In genomic region chr10:127197505-127198110, GRCm38 (mm10) we compare ENCODE assay signal across 11 mouse cellular contexts. TPM values are rescaled to one million over a fixed set of nuclear protein-coding genes. Genes with fewer than 3 reads are reported as not detected.
DNase-seq lines count a peak whose midpoint lies in the region; ATAC-seq and TF ChIP-seq lines count a peak whose summit lies in the region.
"Had no signal": no experiment of that assay in that cellular context is flagged by ENCODE, and none has a peak within 500 bp of the region (broad histone marks: within the 10 kb centered on the region; RNA-seq: fewer than 3 reads in every experiment).

No protein-coding gene starts in this region.

- H3K4me3 ChIP-seq in heart, embryonic 12.5 days, result no peak overlapping the region
- no peak overlapping the region for H3K4me3 ChIP-seq in left cerebral cortex, adult 2 months
- no peak overlapping the region for H3K4me3 ChIP-seq in cortical plate, adult 2 months (ENCODE audit: insufficient read depth, low read length)
- no peak overlapping the region for H3K4me3 ChIP-seq in neural tube, embryonic 13.5 days
- H3K4me3 ChIP-seq: erythroblast, embryonic 14.5 days had no signal

- 0 out of 2 replicates have a peak, but pooled peaks have one; percentile 26 for TF ChIP-seq POLR2A in cortical plate, adult 2 months (IDR thresholded peaks at IDR 0.05; ENCODE audit: extremely low read depth, insufficient read depth, low read length)

- 0 out of 2 replicates have a peak overlapping the region, but pooled peaks have one; percentile 3 for H3K9ac ChIP-seq in heart, embryonic 12.5 days
- no peak overlapping the region for H3K9ac ChIP-seq in neural tube, embryonic 13.5 days

- H3K4me2 ChIP-seq in heart, embryonic 12.5 days, result no peak overlapping the region
- H3K4me2 ChIP-seq in neural tube, embryonic 13.5 days, result no peak overlapping the region

- H3K4me1 ChIP-seq in heart, embryonic 12.5 days (replicated peaks), result peaks cover 21% of the 10 kb centered on the region
- peaks cover 4% of the 10 kb centered on the region for H3K4me1 ChIP-seq in cortical plate, adult 2 months (ENCODE audit: control insufficient read depth, insufficient read depth, low read length)
- peaks cover 38% of the 10 kb centered on the region for H3K4me1 ChIP-seq in neural tube, embryonic 13.5 days (replicated peaks)

- DNase-seq in heart, adult 9 months (ENCODE audit: low spot score in 2 of 2), result no peak
- no peak for DNase-seq in left cerebral cortex, adult 2 months (ENCODE audit: extremely low spot score in 1 of 2, low spot score in 2 of 2)
- no peak for DNase-seq in left cerebral cortex, postnatal 4 days
- no peak for DNase-seq in cerebellum, adult 8-10 months
- DNase-seq: cerebellum, adult 9-11 months; gastrocnemius, postnatal 10 days had no signal

- H3K9me3 ChIP-seq in heart, embryonic 12.5 days (replicated peaks), result no peaks in the 10 kb centered on the region
- H3K9me3 ChIP-seq in neural tube, embryonic 13.5 days, result no peaks in the 10 kb centered on the region

- H3K27me3 ChIP-seq in heart, embryonic 12.5 days (replicated peaks), result no peaks in the 10 kb centered on the region
- H3K27me3 ChIP-seq in neural tube, embryonic 13.5 days, result no peaks in the 10 kb centered on the region

- no peak for ATAC-seq in heart, embryonic 12.5 days (ENCODE audit: insufficient number of reproducible peaks, low FRiP score)
- no peak for ATAC-seq in neural tube, embryonic 13.5 days (ENCODE audit: low read depth)
- ATAC-seq: CD4-positive, CD25-positive, alpha-beta regulatory T cell, adult 4 months had no signal

- H3K27ac ChIP-seq in heart, embryonic 12.5 days (ENCODE audit: poor library complexity, severe bottlenecking), result no peak overlapping the region
- H3K27ac ChIP-seq in left cerebral cortex, adult 2 months, result peak overlapping the region; percentile 99
- H3K27ac ChIP-seq in cortical plate, adult 2 months (ENCODE audit: insufficient read depth, low read length), result peak overlapping the region; percentile 51
- H3K27ac ChIP-seq in neural tube, embryonic 13.5 days (replicated peaks), result 0 out of 2 replicates have a peak overlapping the region, but pooled peaks have one; percentile 7

- 83% methylated on average over 11 of the region's 11 CpGs for WGBS in heart, embryonic 12.5 days
- 69% methylated on average over 11 of the region's 11 CpGs for WGBS in neural tube, embryonic 13.5 days

- no peak for TF ChIP-seq CTCF in left cerebral cortex, adult 2 months (IDR thresholded peaks at IDR 0.05)
- TF ChIP-seq CTCF in cortical plate, adult 2 months (IDR thresholded peaks at IDR 0.05; ENCODE audit: extremely low read depth, insufficient read depth, low read length), result no peak

- intact Hi-C loops in left cerebral cortex, adult 2 months (cut with DNase I), result no loop called here
- intact Hi-C loops in left cerebral cortex, postnatal 4 days (cut with DNase I), result no loop called here

- peaks cover 45% of the 10 kb centered on the region for H3K36me3 ChIP-seq in heart, embryonic 12.5 days
- H3K36me3 ChIP-seq in neural tube, embryonic 13.5 days, result peaks cover 60% of the 10 kb centered on the region

RNA-seq across cellular contexts. Expression of gene Dtx3, which starts 2.1 kb away (rescaled TPM):
- polyA plus RNA-seq in heart, embryonic 12.5 days (2016; fragmentation: Nextera tagmentation; extraction: Ambion mirVana), result 74.3 and 75.1 TPM in 2 replicates
- total RNA-seq in left cerebral cortex, adult 2 months (2021), result 100 to 1,000 TPM; 207 to 223 TPM
- total RNA-seq in left cerebral cortex, postnatal 4 days (2021), result 100 to 1,000 TPM; 184 to 207 TPM
- 371 and 407 TPM in 2 replicates for polyA plus RNA-seq in cortical plate, adult 2 months (2012; rRNA removed)
- 188 and 221 TPM in 2 replicates for polyA plus RNA-seq in neural tube, embryonic 13.5 days (2015; fragmentation: Nextera tagmentation; extraction: Ambion mirVana)

RNA-seq across cellular contexts. Expression of gene Arhgef25, which starts 7.7 kb away (rescaled TPM):
- 21.3 and 23.1 TPM in 2 replicates for polyA plus RNA-seq in heart, embryonic 12.5 days (2016; fragmentation: Nextera tagmentation; extraction: Ambion mirVana)
- total RNA-seq in left cerebral cortex, adult 2 months (2021), result 100 to 1,000 TPM; 198 to 208 TPM
- total RNA-seq in left cerebral cortex, postnatal 4 days (2021), result 10 to 100 TPM; 70.5 to 75.6 TPM
- polyA plus RNA-seq in cortical plate, adult 2 months (2012; rRNA removed), result 225 and 288 TPM in 2 replicates
- 38.1 and 42.0 TPM in 2 replicates for polyA plus RNA-seq in neural tube, embryonic 13.5 days (2015; fragmentation: Nextera tagmentation; extraction: Ambion mirVana)

RNA-seq across cellular contexts. Expression of gene Pip4k2c, which starts 13.8 kb away (rescaled TPM):
- 29.7 and 31.5 TPM in 2 replicates for polyA plus RNA-seq in heart, embryonic 12.5 days (2016; fragmentation: Nextera tagmentation; extraction: Ambion mirVana)
- total RNA-seq in left cerebral cortex, adult 2 months (2021), result 100 to 1,000 TPM; 113 to 115 TPM
- 10 to 100 TPM; 23.8 to 25.0 TPM for total RNA-seq in left cerebral cortex, postnatal 4 days (2021)
- polyA plus RNA-seq in cortical plate, adult 2 months (2012; rRNA removed), result 116 and 117 TPM in 2 replicates
- polyA plus RNA-seq in neural tube, embryonic 13.5 days (2015; fragmentation: Nextera tagmentation; extraction: Ambion mirVana), result 20.2 and 20.7 TPM in 2 replicates

RNA-seq across cellular contexts. Expression of gene Slc26a10, which starts 17.2 kb away (rescaled TPM):
- polyA plus RNA-seq in heart, embryonic 12.5 days (2016; fragmentation: Nextera tagmentation; extraction: Ambion mirVana), result 20.2 and 21.0 TPM in 2 replicates
- 1 to 10 TPM; 3.8 TPM for total RNA-seq in left cerebral cortex, adult 2 months (2021)
- total RNA-seq in left cerebral cortex, postnatal 4 days (2021), result under 1 TPM; 0.83 to 0.88 TPM
- polyA plus RNA-seq in cortical plate, adult 2 months (2012; rRNA removed), result 8.7 TPM in 2 replicates
- polyA plus RNA-seq in neural tube, embryonic 13.5 days (2015; fragmentation: Nextera tagmentation; extraction: Ambion mirVana), result 0.83 and 0.93 TPM in 2 replicates
- polyA plus RNA-seq: erythroblast, embryonic 14.5 days had no signal

RNA-seq across cellular contexts. Expression of gene B4galnt1, which starts 32.6 kb away (rescaled TPM):
- polyA plus RNA-seq in heart, embryonic 12.5 days (2016; fragmentation: Nextera tagmentation; extraction: Ambion mirVana), result 1.9 and 2.4 TPM in 2 replicates
- 100 to 1,000 TPM; 122 to 125 TPM for total RNA-seq in left cerebral cortex, adult 2 months (2021)
- total RNA-seq in left cerebral cortex, postnatal 4 days (2021), result 100 to 1,000 TPM in 1 of 2 experiments, 10 to 100 TPM in 1; 99.8 to 109 TPM
- 127 and 129 TPM in 2 replicates for polyA plus RNA-seq in cortical plate, adult 2 months (2012; rRNA removed)
- polyA plus RNA-seq in neural tube, embryonic 13.5 days (2015; fragmentation: Nextera tagmentation; extraction: Ambion mirVana), result 45.0 and 45.1 TPM in 2 replicates
